Mouse (Mus musculus) MEL (cell line): ENCODE data around the gene Gtpbp10. TPM values are rescaled to one million over a fixed set of nuclear protein-coding genes. Genes with fewer than 3 reads are reported as not detected.

Source experiments
- DNase-seq: peaks from one replicate; pipeline ENCODE4 v3.0.0; 2011; ENCODE audit warnings: low read depth, low spot score
- H3K27ac ChIP-seq: 2 replicates; pipeline ENCODE4 v1.5.1; 2012; ENCODE audit warnings: low read depth, mild to moderate bottlenecking, control low read depth, low read length, moderate library complexity; ENCODE audit not compliant: control insufficient read depth
- H3K27me3 ChIP-seq, 2 experiments: fragments of 150-350 bp in 1 of 2; sonication (generic) in 1 of 2; 2 replicates each; pipeline ENCODE4 v1.6.1; 2012; ENCODE audit warnings: low read length in 2 of 2, mild to moderate bottlenecking in 2 of 2, improper control_type of control experiment in 1 of 2, moderate library complexity in 1 of 2; ENCODE audit not compliant: insufficient read depth in 2 of 2, control insufficient read depth in 1 of 2
- H3K36me3 ChIP-seq, 2 experiments: 2 replicates each; pipeline ENCODE4 v1.6.1; 2012 to 2014; ENCODE audit warnings: low read length in 2 of 2, improper control_type of control experiment in 1 of 2, inconsistent platforms in 1 of 2, mild to moderate bottlenecking in 1 of 2; ENCODE audit not compliant: insufficient read depth in 2 of 2, control insufficient read depth in 1 of 2
- H3K4me1 ChIP-seq, 2 experiments: fragments of 150-350 bp in 1 of 2; sonication (generic) in 1 of 2; 2 replicates each; pipeline ENCODE4 v1.6.1; 2012; ENCODE audit warnings: low read length in 2 of 2, improper control_type of control experiment in 1 of 2, mild to moderate bottlenecking in 1 of 2; ENCODE audit not compliant: insufficient read depth in 2 of 2, control insufficient read depth in 1 of 2
- H3K4me3 ChIP-seq, 2 experiments: fragments of 150-350 bp in 1 of 2; sonication (generic) in 1 of 2; 2 replicates each; pipeline ENCODE4 v1.5.1; 2012; ENCODE audit warnings: low read depth in 2 of 2, low read length in 2 of 2, mild to moderate bottlenecking in 2 of 2, moderate library complexity in 2 of 2, control low read depth in 1 of 2, improper control_type of control experiment in 1 of 2; ENCODE audit not compliant: control insufficient read depth in 1 of 2, insufficient read depth in 1 of 2
- H3K79me2 ChIP-seq: 2 replicates; pipeline ENCODE4 v1.6.1; 2012; ENCODE audit warnings: mild to moderate bottlenecking, low read length, moderate library complexity; ENCODE audit not compliant: control insufficient read depth, poor library complexity, insufficient read depth
- H3K9ac ChIP-seq: 2 replicates; pipeline ENCODE4 v1.6.1; 2012; ENCODE audit warnings: low read depth, mild to moderate bottlenecking, control low read depth, low read length, moderate library complexity; ENCODE audit not compliant: control insufficient read depth, poor library complexity, severe bottlenecking
- H3K9me3 ChIP-seq: fragments of 150-350 bp; sonication (generic); replicated peaks from 2 replicates; pipeline ENCODE4 v1.6.1; 2012; ENCODE audit warnings: mild to moderate bottlenecking, low read length, improper control_type of control experiment, moderate library complexity; ENCODE audit not compliant: insufficient read depth
- BHLHE40 ChIP-seq: IDR thresholded peaks from 2 replicates; pipeline ENCODE4 v1.6.1; 2012; ENCODE audit warnings: low read depth, mild to moderate bottlenecking, inconsistent platforms, low read length, improper control_type of control experiment, borderline replicate concordance
- CHD1 ChIP-seq: IDR thresholded peaks from 2 replicates; pipeline ENCODE4 v1.6.1; 2012; ENCODE audit warnings: low read depth, mild to moderate bottlenecking, inconsistent platforms, low read length, improper control_type of control experiment
- CHD2 ChIP-seq: IDR thresholded peaks from 2 replicates; pipeline ENCODE4 v1.6.1; 2011; ENCODE audit warnings: low read length, improper control_type of control experiment
- E2F4 ChIP-seq: IDR thresholded peaks from 2 replicates; pipeline ENCODE4 v1.6.1; 2011; ENCODE audit warnings: low read depth, low read length, improper control_type of control experiment, borderline replicate concordance
- ELF1 ChIP-seq: IDR thresholded peaks from 2 replicates; pipeline ENCODE4 v1.6.1; 2014; ENCODE audit warnings: low read depth, mild to moderate bottlenecking, inconsistent platforms, low read length, improper control_type of control experiment, moderate library complexity
- EP300 ChIP-seq, 2 experiments: IDR thresholded peaks; 2 replicates each; pipeline ENCODE4 v1.6.1; 2011; ENCODE audit warnings: improper control_type of control experiment in 2 of 2, low read length in 2 of 2, low read depth in 1 of 2, mild to moderate bottlenecking in 1 of 2
- GATA1 ChIP-seq: IDR thresholded peaks from 2 replicates; pipeline ENCODE4 v1.6.1; 2011; ENCODE audit warnings: low read depth, low read length, improper control_type of control experiment
- HCFC1 ChIP-seq: IDR thresholded peaks from 2 replicates; pipeline ENCODE4 v1.6.1; 2012; ENCODE audit warnings: low read depth, mild to moderate bottlenecking, inconsistent platforms, low read length, improper control_type of control experiment, moderate library complexity
- JUND ChIP-seq: IDR thresholded peaks from 2 replicates; pipeline ENCODE4 v1.6.1; 2011; ENCODE audit warnings: low read depth, mild to moderate bottlenecking, improper control_type of control experiment, low read length
- KAT2A ChIP-seq: conservative IDR thresholded peaks from 2 replicates; pipeline ENCODE4 v1.6.1; 2012; ENCODE audit warnings: low read depth, low read length, improper control_type of control experiment, inconsistent platforms
- MAX ChIP-seq: IDR thresholded peaks from 2 replicates; pipeline ENCODE4 v1.6.1; 2011; ENCODE audit warnings: low read length, improper control_type of control experiment
- MXI1 ChIP-seq: IDR thresholded peaks from 2 replicates; pipeline ENCODE4 v1.6.1; 2011; ENCODE audit warnings: mild to moderate bottlenecking, low read depth, low read length, improper control_type of control experiment
- MYC ChIP-seq: IDR thresholded peaks from 2 replicates; pipeline ENCODE4 v1.6.1; 2011; ENCODE audit warnings: low read depth, mild to moderate bottlenecking, low read length, improper control_type of control experiment, moderate library complexity
- NELFE ChIP-seq: IDR thresholded peaks from 2 replicates; pipeline ENCODE4 v1.6.1; 2011; ENCODE audit warnings: low read depth, low read length, improper control_type of control experiment
- NRF1 ChIP-seq: IDR thresholded peaks from 2 replicates; pipeline ENCODE4 v1.6.1; 2014; ENCODE audit warnings: low read depth, mild to moderate bottlenecking, inconsistent platforms, low read length, improper control_type of control experiment, moderate library complexity; ENCODE audit not compliant: poor library complexity, insufficient read depth, severe bottlenecking
- POLR2A ChIP-seq, 2 experiments: IDR thresholded peaks; 2 replicates each; pipeline ENCODE4 v1.6.1; 2011 to 2012; ENCODE audit warnings: low read length in 2 of 2, mild to moderate bottlenecking in 2 of 2, control low read depth in 1 of 2, improper control_type of control experiment in 1 of 2, low read depth in 1 of 2, moderate library complexity in 1 of 2; ENCODE audit not compliant: control insufficient read depth in 1 of 2, insufficient read depth in 1 of 2, poor library complexity in 1 of 2
- TBP ChIP-seq: IDR thresholded peaks from 2 replicates; pipeline ENCODE4 v1.8.0; 2011; ENCODE audit warnings: low read depth, low read length, improper control_type of control experiment
- TCF12 ChIP-seq: IDR thresholded peaks from 2 replicates; pipeline ENCODE4 v1.6.1; 2014; ENCODE audit warnings: low read depth, mild to moderate bottlenecking, inconsistent platforms, low read length, improper control_type of control experiment, moderate library complexity
- UBTF ChIP-seq: IDR thresholded peaks from 2 replicates; pipeline ENCODE4 v1.6.1; 2012; ENCODE audit warnings: low read depth, mild to moderate bottlenecking, inconsistent platforms, low read length, improper control_type of control experiment, moderate library complexity, borderline replicate concordance; ENCODE audit not compliant: insufficient read depth
- USF2 ChIP-seq, 2 experiments: IDR thresholded peaks; 2 replicates each; pipeline ENCODE4 v1.6.1; 2011 to 2012; ENCODE audit warnings: improper control_type of control experiment in 2 of 2, low read length in 2 of 2, borderline replicate concordance in 1 of 2, inconsistent platforms in 1 of 2, low read depth in 1 of 2, mild to moderate bottlenecking in 1 of 2; ENCODE audit not compliant: insufficient read depth in 1 of 2
- ZMIZ1 ChIP-seq: IDR thresholded peaks from 2 replicates; pipeline ENCODE4 v1.6.1; 2012; ENCODE audit warnings: low read depth, mild to moderate bottlenecking, inconsistent platforms, low read length, improper control_type of control experiment, moderate library complexity
- polyA plus RNA-seq, 2 experiments: library from polyadenylated mRNA; stranded (reverse) in 1 of 2; unstranded in 1 of 2; fragments of >175 nt in 1 of 2; fragments of >200 nt in 1 of 2; gene quantifications; 2 replicates each; pipeline versions ENCODE4 v1.2.1 to v1.2.4; 2012; ENCODE audit warnings: low replicate concordance in 2 of 2, low read depth in 1 of 2; ENCODE audit not compliant: insufficient read length in 2 of 2, insufficient read depth in 1 of 2, missing spikeins in 1 of 2
- total RNA-seq: library from RNA; depleted of rRNA; stranded (reverse); fragments of 300-350 nt; gene quantifications from 2 replicates; pipeline ENCODE4 v1.2.3, GENCODE M21; 2012

Gene Gtpbp10
- total and polyA plus RNA-seq, 3 experiments, result not detected

DNA sequence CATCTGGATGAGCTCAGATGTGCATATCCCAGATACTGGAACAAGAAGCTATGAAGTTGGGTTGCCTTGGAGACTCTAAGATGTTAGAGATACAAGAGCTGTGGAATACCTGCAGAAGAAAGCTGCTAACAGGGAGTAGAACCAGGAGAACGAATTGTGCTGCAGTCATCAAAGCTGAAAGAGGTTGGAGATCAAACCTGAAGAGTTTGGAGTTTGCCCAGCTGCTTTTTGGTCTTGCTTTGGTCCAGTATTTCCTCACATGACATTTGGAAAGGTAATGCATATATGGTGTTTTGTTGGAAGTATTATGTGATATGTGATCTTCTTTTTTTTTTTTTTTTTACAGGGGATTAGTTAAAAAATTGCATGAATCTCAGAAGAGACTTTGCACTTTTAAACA lies 23.2 kb downstream of the Gtpbp10 start:
- Histone ChIP-seq H3K9ac (no peak overlapping the region), H3K4me1 (no peaks in the 10 kb centered on the region), H3K27ac (no peak overlapping the region), H3K27me3 (no peaks in the 10 kb centered on the region), H3K9me3 (no peaks in the 10 kb centered on the region), H3K79me2 (no peaks in the 10 kb centered on the region), H3K36me3 (peaks cover 0 to 2% of the 10 kb centered on the region in 2 experiments; a peak in 1 of 4 replicates), H3K4me3 (no peak overlapping the region)
- DNase-seq, result no peak
- TF ChIP-seq KAT2A (no peak), E2F4 (no peak), EP300 (IDR thresholded peaks at IDR 0.05; ENCODE audit: low read depth in 1 of 2, low read length in 2 of 2) (no peak), CHD2 (no peak), JUND (no peak), NELFE (no peak), ELF1 (no peak), USF2 (IDR thresholded peaks at IDR 0.05; ENCODE audit: borderline replicate concordance in 1 of 2, insufficient read depth in 1 of 2, low read depth in 1 of 2, low read length in 2 of 2) (no peak)

DNA sequence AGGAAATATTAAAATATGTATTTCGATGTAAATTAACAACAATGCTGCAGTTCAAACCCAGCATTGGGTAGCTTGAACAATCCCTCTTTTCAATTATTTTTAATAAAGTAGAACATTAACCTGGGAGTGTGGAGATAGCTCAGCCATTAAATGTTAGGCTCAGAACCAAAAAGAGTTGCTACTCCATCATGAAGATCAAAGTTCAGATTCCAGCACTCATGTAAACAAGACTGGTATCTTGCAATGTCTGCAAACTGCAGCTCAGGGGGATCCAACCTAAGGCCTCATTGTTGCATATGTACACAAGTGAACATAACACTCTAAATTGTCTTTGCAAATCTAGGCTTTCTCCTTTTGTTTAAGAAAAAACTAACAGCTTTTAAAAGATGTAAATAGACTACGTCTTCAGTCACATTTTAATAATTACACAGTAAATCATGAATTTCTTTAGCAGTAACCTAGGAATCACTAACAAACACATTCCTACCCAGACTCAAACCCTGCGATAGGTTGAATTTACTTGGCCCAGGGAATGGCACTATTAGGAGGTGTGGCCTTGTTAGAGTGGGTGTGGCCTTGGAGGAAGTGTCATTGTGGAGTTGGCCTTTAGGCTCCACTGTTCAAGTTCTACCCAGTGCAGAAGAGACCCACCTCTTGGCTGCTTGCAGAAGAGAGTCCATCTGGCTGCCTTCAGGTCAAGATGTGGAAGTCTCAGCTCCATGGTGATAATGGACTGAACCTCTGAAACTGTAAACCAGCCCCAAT lies 25.5 kb downstream of the Gtpbp10 start:
- no peaks in the 10 kb centered on the region for H3K36me3 ChIP-seq
- TF ChIP-seq MYC (no peak), TBP (no peak), UBTF (no peak), E2F4 (no peak), MAX (no peak), NELFE (no peak), EP300 (IDR thresholded peaks at IDR 0.05; ENCODE audit: low read depth in 1 of 2, low read length in 2 of 2) (no peak), GATA1 (no peak), HCFC1 (no peak), MXI1 (no peak), JUND (no peak), CHD1 (no peak), USF2 (IDR thresholded peaks at IDR 0.05; ENCODE audit: borderline replicate concordance in 1 of 2, insufficient read depth in 1 of 2, low read depth in 1 of 2, low read length in 2 of 2) (no peak), ELF1 (no peak), BHLHE40 (no peak), ZMIZ1 (no peak), TCF12 (no peak), NRF1 (no peak), POLR2A (IDR thresholded peaks at IDR 0.05; ENCODE audit: control insufficient read depth in 1 of 2, insufficient read depth in 1 of 2, low read depth in 1 of 2, low read length in 2 of 2, poor library complexity in 1 of 2) (no peak)
- TF ChIP-seq, all 39 proteins: peak for 0
- no peak for DNase-seq
- no peaks in the 10 kb centered on the region for H3K9me3 ChIP-seq
- no peak overlapping the region for H3K4me3 ChIP-seq
- H3K27ac ChIP-seq, result no peak overlapping the region
- no peak overlapping the region for H3K9ac ChIP-seq
- H3K79me2 ChIP-seq, result no peaks in the 10 kb centered on the region
- no peaks in the 10 kb centered on the region for H3K27me3 ChIP-seq
- H3K4me1 ChIP-seq, result no peaks in the 10 kb centered on the region
